Mouse (Mus musculus) kidney, adult 2 months (tissue): ENCODE results near the gene Tmem235. TPM values are rescaled to one million over a fixed set of nuclear protein-coding genes. Genes with fewer than 3 reads are reported as not detected.

Experiments used
- DNase-seq: peaks from one replicate; pipeline ENCODE4 v3.0.0; 2021
- H3K27ac ChIP-seq: fragments of 200-500 bp; 2 replicates; pipeline ENCODE4 v1.5.1; 2012; ENCODE audit warnings: low read depth, low read length, control low read depth, inconsistent platforms; ENCODE audit not compliant: insufficient read depth
- H3K27me3 ChIP-seq: fragments of 200-500 bp; replicated peaks from 2 replicates; pipeline ENCODE4 v1.6.1; 2012; ENCODE audit warnings: mild to moderate bottlenecking, moderate library complexity, low read length, inconsistent platforms; ENCODE audit not compliant: control insufficient read depth, insufficient read depth
- H3K36me3 ChIP-seq: fragments of 200-500 bp; 2 replicates; pipeline ENCODE4 v1.6.1; 2012; ENCODE audit warnings: mild to moderate bottlenecking, moderate library complexity, low read length, inconsistent platforms; ENCODE audit not compliant: control insufficient read depth, insufficient read depth
- H3K4me1 ChIP-seq: fragments of 200-500 bp; 2 replicates; pipeline ENCODE4 v1.6.1; 2011; ENCODE audit warnings: low read length; ENCODE audit not compliant: control insufficient read depth, insufficient read depth
- H3K4me3 ChIP-seq: fragments of 200-500 bp; 2 replicates; pipeline ENCODE4 v1.5.1; 2011; ENCODE audit warnings: mild to moderate bottlenecking, low read depth, low read length, control low read depth; ENCODE audit not compliant: insufficient read depth
- CTCF ChIP-seq: fragments of 200-500 bp; conservative IDR thresholded peaks from 2 replicates; pipeline ENCODE4 v1.5.1; 2011; ENCODE audit warnings: low read depth, mild to moderate bottlenecking, control low read depth, low read length, moderate library complexity, mixed read lengths; ENCODE audit not compliant: insufficient read depth, insufficient read length
- POLR2A ChIP-seq: fragments of 200-500 bp; IDR thresholded peaks from one replicate; pipeline ENCODE4 v1.6.1; 2011; ENCODE audit warnings: low read depth, low read length, control low read depth
- WGBS: fragments of 180-500 bp; shearing (Covaris S2); methylation state at CpG from one replicate; pipeline ENCODE4 v1.1.7; 2018; 5-methylcytosine and 5-hydroxymethylcytosine counted together
- polyA plus RNA-seq: library from polyadenylated mRNA; depleted of rRNA; stranded (reverse); fragments of >200 nt; gene quantifications from 2 replicates; pipeline ENCODE4 v1.2.3, GENCODE M21; 2012

Tmem235 gene
- polyA plus RNA-seq, 1 experiment = 0.08 TPM

DNA sequence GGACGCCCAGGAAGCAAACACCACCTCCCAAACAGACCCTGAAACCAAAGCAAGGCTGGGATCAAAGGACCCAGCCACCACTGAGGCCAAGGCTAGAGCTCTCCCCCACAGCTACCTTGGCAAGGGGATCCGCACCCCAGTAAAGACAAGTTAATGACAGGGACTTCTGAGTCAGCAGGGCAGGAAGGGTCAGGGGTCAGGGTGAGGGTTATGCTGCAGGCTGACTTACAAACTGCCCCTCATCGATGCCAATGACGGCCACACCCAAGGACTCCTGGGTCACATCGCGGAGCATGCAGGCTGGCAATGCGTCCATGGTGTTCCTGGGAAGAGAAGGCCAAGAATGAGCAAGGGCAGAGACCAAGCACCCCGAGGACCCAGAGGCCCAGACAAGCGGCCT, 38.7 kb upstream of the Tmem235 start:
- DNase-seq = no peak
- no peak overlapping the region for H3K4me3 ChIP-seq
- H3K4me1 ChIP-seq = peaks cover 20% of the 10 kb centered on the region; the same call in 1 of the 2 replicates
- TF ChIP-seq POLR2A = no peak
- no peak for TF ChIP-seq CTCF
- no peaks in the 10 kb centered on the region for H3K27me3 ChIP-seq
- H3K27ac ChIP-seq = no peak overlapping the region
- 76% methylated on average over 9 of the region's 9 CpGs for WGBS
- no peaks in the 10 kb centered on the region for H3K36me3 ChIP-seq

DNA sequence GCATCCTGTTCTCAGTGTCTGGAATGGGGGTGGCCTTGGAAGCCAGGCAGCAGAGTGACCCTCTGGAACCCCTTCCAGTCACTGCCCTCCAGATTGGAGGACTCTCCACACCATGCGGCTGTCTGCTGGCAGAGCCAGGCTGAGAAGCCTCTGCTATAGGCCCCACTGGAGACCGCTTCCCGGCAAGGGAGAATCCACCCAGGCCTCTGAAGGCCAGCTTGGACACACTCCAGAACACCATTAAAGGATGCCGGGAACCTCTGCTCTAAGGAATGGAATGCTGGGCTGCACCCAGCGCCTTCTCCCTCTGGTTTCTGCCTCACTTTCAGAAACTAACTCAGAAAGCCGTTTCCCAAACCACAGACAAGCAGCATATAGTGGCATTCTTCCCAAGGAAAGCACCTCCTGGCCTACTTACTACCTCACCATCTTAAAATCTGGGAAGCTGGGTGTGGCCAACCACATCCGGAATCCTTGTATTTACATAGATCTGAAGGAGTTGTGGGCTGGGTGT, 37.8 kb upstream of the Tmem235 start:
- H3K4me3 ChIP-seq = no peak overlapping the region
- 43% methylated on average over 7 of the region's 7 CpGs for WGBS
- peaks cover 29% of the 10 kb centered on the region; the same call in 1 of the 2 replicates for H3K4me1 ChIP-seq
- no peak overlapping the region for H3K27ac ChIP-seq
- no peak for TF ChIP-seq POLR2A
- TF ChIP-seq CTCF = no peak
- H3K27me3 ChIP-seq = no peaks in the 10 kb centered on the region
- DNase-seq = peak; percentile 50
- no peaks in the 10 kb centered on the region for H3K36me3 ChIP-seq

DNA sequence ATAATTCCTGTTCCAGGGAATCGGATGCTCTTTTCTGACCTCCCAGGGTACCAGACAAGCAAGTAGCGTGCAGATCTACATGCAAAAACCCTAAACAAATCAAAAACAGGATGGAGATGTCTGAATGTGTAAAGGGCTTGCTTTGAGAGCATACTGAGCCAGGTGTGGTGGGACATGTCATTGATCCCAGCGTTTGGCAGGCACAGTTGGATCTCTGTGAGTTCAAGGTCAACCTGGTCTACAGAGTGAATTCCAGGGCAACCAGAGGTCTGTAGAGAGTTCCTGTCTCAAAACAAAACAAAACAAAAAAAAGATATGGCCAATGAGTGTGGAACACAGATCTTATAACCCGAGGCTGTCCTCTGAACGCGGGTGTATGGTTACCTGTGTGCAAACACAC, 37.1 kb upstream of the Tmem235 start:
- TF ChIP-seq CTCF = no peak
- TF ChIP-seq POLR2A = no peak
- 79% methylated on average over 6 of the region's 6 CpGs for WGBS
- H3K4me3 ChIP-seq = no peak overlapping the region
- H3K27ac ChIP-seq = no peak overlapping the region
- DNase-seq = no peak
- H3K27me3 ChIP-seq = no peaks in the 10 kb centered on the region
- H3K36me3 ChIP-seq = no peaks in the 10 kb centered on the region
- H3K4me1 ChIP-seq = peaks cover 35% of the 10 kb centered on the region; the same call in 1 of the 2 replicates

DNA sequence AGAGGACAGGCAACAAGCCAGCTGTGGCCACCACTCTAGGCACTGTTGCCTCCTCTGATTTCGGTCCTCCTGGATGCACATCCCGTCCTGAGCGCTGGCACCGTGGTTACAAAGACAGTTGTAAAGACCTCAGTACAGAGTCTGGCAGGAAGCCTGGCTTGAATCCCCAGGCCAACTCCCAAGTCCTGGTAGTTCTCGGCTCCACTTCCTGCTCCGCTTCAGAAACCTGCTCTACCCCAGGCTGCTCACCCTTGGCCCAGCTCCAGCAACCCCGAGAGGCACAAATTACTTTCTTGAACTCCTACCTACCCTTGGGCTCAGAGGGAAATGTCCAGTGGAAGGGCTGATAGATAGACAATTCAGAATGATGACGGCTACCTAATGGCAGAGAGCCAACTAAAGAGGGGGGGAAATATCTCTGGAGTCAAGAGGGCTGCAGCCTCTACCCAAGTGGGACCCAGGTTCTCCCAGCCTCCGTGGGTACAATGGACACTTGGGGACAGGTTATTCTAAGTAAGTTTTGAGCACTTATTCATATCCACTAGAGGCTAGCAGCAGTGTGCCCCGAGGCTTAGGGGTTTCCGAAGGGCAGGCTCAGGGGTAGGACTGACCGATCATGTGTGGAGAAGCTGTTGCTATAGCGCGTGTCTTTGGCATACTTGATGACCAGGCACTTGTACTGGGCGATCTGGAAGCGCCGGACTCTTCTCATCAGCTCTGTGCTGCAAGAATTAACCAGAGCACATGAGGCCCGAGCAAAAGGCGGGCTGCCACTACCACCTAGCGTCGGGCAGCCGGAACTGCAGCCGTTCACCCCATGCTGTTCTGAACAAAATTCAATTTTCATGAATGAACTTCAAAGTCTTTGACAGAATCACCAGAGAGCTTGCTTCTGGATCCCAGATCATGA, 36.2 kb upstream of the Tmem235 start:
- Histone ChIP-seq H3K4me1 (peaks cover 45% of the 10 kb centered on the region), H3K27me3 (no peaks in the 10 kb centered on the region)

DNA sequence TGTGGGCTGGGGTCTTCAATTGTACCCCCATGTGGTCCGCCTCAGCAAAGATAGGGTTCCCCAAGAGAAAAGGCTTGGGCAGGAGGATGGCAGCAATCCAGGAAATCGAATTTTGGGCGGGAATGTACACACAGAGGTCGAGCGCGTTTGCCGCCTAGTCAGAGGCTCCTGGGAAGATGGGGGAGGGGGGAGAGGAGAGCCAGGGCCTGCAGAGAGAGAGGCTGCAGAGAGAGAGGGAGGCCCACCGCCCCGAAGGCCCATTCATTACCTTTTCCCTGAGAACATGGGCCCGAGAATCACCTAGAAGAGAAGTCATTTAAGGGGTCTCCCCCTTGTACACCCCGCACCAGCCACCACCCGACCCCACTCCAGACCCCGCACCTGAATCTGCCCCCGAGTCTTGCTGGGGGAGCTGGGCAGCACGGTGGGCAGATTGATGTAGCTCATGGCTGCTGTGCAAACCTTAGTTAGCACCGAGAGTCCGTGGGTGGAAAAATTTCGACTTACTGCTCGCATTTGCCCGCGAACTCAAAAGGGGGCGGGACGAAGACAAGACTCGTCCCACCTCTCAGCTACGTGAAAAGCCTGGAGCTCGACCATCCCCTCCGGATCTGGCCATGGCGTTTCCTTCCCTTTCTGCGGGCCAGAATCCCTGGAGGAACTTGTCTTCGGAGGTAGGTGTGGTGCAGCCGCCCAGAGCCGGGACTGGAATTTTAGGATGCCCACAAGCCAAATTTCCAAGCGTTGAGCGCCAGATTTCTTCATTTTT, 35.0 kb upstream of the Tmem235 start, which contains the start of the genes Afmid and Tk1:
Gene Afmid (plus strand): TSS at position 592 of the 769 bp plus-strand sequence.
Gene Tk1 (minus strand): TSS at position 760 of the 769 bp plus-strand sequence.
- peak within 1 kb of the TSS; percentile 47 for H3K4me3 ChIP-seq
- TF ChIP-seq CTCF (no peak), POLR2A (peak; percentile 29)
- peaks cover 55% of the 10 kb centered on the region for H3K4me1 ChIP-seq
- H3K27ac ChIP-seq = peak within 1 kb of the TSS; percentile 99
- peak; percentile 92 for DNase-seq
- no peaks in the 10 kb centered on the region for H3K27me3 ChIP-seq
- WGBS = 1% methylated on average over 34 of the region's 34 CpGs
- no peaks in the 10 kb centered on the region for H3K36me3 ChIP-seq

More for the DNA sequence above, 36.2 kb upstream of the Tmem235 start:
- peak; percentile 89 for DNase-seq
- Histone ChIP-seq H3K4me3 (no peak overlapping the region), H3K27ac (no peak overlapping the region), H3K36me3 (no peaks in the 10 kb centered on the region)
- WGBS = 2% methylated on average over 23 of the region's 23 CpGs
- TF ChIP-seq CTCF (peak; percentile 93), POLR2A (no peak)

DNA sequence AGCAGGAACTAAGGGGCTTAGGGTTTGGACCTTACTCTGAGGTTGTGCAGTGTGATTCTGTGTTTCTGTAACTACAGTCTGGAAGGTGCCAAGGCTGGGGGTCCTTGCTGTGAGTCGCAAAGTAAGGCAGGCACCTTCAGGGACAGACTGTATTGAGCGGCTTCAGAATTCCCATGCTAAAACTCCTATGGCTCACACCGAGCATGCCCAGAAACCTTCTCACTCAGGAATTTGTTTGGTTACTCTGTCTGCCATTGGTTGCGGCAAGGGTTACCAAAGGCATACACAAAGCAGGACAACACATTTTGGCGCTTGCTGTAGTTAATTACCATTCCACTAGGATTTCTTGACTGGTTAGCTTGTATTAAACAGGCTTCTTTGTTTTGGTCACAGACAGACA, 34.4 kb upstream of the Tmem235 start:
- H3K4me1 ChIP-seq = peaks cover 61% of the 10 kb centered on the region
- H3K36me3 ChIP-seq = no peaks in the 10 kb centered on the region

More for the DNA sequence above, 34.4 kb upstream of the Tmem235 start:
- DNase-seq = peak; percentile 57
- WGBS = 14% methylated on average over 5 of the region's 5 CpGs
- Histone ChIP-seq H3K27ac (peak overlapping the region; percentile 99), H3K4me3 (peak overlapping the region; percentile 47), H3K27me3 (no peaks in the 10 kb centered on the region)
- TF ChIP-seq CTCF = no peak
- no peak for TF ChIP-seq POLR2A
